Mouse (Mus musculus) monocyte, adult 2 months (primary cell): Measurements from ENCODE around the gene Mgst3.

ENCODE experiments used
- DNase-seq, 2 experiments: peaks; one replicate each; pipeline ENCODE4 v3.0.0; 2022; ENCODE audit warnings: low spot score in 2 of 2, low read depth in 1 of 2

The Mgst3 gene

DNA sequence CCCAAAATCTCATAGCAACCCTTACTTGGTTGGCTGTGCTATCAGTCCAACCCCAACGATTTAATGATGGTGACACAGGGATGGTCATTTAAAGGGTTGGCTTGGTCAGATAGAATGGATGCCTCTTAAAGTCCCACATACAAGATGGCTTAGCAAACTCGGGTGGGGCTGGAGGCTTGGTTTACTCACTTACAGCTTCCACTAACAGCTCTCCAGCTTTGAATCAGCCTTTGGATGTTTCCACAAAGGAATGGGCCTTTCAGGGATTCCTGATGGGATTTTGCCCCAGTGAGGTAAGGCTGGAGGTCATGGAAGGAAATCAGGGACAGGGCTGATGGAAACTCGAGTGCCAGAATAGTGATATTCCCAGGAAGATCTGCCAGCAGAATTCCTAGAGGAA lies 5.8 kb downstream of the Mgst3 start:
- no peak for DNase-seq

- no peak for DNase-seq
These were observed 6.3 kb downstream of the Mgst3 start for GRCm38 (mm10) chr1:167387310-167387709.

DNA sequence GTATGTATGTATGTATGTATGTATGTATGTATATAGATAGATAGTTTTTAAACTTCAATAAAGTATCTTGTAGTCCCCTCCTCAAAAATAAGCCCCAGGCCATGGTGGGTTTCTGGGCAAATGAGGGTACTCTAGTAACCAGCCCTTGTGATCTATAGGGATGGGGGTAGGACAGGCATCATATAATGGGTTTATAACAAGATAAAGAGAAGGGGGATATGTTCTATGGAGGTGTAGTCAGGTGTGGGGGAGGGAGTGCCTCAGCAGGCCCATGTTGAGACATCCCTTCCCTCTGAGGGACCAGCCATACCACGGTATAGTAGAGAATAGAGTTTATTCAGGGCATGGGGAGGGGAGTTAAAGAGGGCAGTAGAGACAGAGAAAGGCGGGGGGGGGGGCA lies 7.2 kb downstream of the Mgst3 start:
- no peak for DNase-seq

GRCm38 (mm10) chr1:167385636-167386035 lies 8.0 kb downstream of the Mgst3 start:
- no peak for DNase-seq

- DNase-seq, result no peak
These were observed 8.4 kb downstream of the Mgst3 start for GRCm38 (mm10) chr1:167385211-167385610.

GRCm38 (mm10) chr1:167384156-167384555 lies 9.5 kb downstream of the Mgst3 start:
- no peak for DNase-seq

GRCm38 (mm10) chr1:167383178-167383577 lies 10.5 kb downstream of the Mgst3 start:
- DNase-seq, result no peak

DNA sequence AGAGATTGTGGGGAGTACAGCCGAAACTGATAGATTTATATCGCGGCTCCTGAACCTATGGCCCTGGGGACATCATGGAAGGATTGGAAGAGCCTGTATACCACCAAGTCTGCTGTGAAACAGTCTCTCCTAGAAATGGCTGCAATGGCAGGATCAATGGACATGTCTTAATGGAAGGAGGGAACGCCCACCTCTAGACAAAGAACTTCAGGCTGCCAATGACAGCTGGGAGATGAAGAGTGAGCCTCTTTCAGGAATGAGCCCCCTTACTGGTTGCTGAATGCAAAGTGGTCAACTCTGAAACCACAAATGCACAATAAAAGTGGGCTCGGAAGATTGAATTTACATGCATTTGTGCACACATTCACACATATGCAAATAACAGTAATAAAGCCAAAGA lies 10.9 kb downstream of the Mgst3 start:
- no peak for DNase-seq

DNA sequence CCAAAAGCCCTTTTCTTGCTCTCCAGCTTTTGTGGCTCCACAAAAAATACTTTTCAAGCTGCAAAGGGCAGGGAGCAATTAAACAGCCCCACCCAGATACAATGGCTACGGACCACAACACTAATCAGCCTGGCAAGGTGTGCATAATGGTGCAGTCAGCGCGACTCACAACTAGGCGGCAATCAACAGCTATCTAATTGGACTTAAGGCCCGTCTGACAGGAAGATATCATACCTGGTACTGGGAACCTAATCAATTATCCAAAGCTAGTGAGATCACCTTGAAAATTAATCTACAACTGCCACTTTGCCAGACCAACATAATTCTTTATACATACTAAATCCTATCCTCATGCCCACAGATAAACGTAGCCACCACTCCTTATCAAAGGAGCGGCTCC lies 11.3 kb downstream of the Mgst3 start:
- no peak for DNase-seq

GRCm38 (mm10) chr1:167381050-167382015 lies 12.3 kb downstream of the Mgst3 start:
- no peak for DNase-seq

- no peak for DNase-seq
These were observed 13.4 kb downstream of the Mgst3 start for GRCm38 (mm10) chr1:167380223-167380622.

GRCm38 (mm10) chr1:167379751-167380150 lies 13.9 kb downstream of the Mgst3 start:
- no peak for DNase-seq

- DNase-seq, result no peak
These were observed 15.6 kb downstream of the Mgst3 start for GRCm38 (mm10) chr1:167378019-167378418.

DNA sequence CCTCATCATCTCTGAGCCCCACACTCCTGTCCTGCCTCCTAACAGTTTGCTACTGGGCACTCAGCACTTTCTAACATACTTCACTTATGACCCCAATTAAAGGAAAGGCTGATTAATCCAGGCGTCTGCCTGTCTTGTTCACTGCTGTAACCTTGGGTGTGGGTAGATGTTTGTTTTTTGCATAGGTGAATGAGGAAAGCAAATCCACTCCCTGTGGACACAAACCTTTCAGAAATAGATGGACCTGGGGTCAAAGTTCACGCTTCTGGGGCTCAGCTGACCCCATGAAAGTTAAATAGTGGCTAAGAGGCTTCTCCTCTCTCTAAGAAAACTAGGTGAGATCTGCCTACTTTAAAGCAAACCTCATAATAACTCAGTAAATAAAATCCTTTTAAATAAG lies 18.7 kb downstream of the Mgst3 start:
- no peak for DNase-seq

DNA sequence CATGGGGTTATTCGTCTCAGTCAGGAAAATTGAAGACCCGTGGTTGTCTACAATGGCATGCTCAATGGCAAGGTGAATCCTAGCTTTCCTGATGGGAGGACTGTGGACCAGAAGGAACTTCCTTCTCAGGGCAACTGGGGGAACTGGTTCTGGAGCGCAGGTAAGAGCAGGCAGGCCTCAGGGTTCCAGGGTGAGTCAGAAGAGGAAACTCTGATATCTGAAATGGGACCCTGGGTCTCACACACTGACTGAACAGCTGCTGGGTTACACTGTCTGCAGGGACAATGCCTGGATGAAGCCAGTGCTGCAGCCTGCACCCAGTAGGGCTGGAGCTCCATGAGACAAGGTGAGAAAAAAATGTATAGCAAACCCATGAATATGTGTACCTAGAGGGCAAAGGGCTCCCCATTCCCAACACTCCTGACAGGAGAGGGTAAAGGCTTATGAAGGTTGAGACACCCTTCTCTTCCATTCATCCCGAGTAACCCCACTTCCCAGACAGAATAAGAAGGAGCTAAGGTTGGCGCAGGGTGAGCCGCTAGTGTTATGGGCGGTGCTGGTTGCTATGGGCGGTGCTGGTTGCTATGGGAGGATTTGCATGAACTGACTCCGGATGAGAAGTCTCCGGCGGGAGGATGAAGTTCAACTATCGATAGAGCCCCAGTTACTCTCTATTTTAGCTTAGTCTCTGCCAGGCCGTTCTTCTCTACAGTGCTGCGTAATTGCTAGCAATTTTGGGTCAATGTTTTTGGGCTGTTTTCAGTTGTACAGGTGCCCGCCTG lies 19.4 kb downstream of the Mgst3 start:
- no peak for DNase-seq

- DNase-seq, result no peak
These were observed 20.9 kb downstream of the Mgst3 start for GRCm38 (mm10) chr1:167372739-167373138.

- peak; percentile 48 to 81 for DNase-seq
These were observed 23.7 kb downstream of the Mgst3 start for GRCm38 (mm10) chr1:167369905-167370304.

GRCm38 (mm10) chr1:167368513-167368912 lies 25.1 kb downstream of the Mgst3 start:
- no peak for DNase-seq

DNA sequence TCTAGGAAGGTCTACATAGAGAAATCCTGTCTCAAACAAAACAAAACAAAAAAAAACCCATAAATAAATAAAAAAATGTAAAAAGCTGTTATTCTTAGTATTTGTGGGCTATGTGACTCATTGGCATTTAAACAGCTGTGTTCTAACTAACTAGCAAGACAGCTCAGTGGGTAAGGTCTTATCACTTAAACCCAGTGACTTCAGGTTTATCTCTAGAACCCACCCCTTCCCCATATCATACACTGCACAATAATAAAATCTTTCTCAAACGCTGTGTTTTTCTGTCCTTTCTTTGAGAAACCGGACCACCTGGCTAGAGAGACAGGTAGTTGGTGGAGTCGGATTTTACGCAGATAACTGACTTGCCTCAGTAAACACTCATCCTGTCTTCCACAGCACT lies 25.6 kb downstream of the Mgst3 start:
- DNase-seq, result no peak

DNA sequence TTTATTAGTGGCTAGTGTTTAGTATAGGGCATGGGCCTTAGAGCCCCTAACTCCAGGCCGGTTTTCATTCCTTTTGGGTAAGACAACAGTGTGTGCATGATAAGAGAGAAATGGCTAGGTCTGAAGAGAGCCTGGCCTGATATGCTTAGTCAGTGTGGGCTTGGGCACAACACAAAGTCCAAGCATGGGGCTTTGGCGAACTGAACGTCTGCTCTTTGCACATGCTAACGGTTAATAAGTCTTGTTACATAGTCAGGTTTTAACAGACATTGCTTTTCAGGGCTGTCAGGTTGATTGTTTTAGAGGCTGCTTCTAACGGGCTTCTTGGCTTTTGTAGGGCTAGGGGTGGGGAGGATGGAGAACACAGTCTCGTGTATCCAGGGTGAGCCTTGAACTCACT lies 27.0 kb downstream of the Mgst3 start:
- DNase-seq, result no peak

DNA sequence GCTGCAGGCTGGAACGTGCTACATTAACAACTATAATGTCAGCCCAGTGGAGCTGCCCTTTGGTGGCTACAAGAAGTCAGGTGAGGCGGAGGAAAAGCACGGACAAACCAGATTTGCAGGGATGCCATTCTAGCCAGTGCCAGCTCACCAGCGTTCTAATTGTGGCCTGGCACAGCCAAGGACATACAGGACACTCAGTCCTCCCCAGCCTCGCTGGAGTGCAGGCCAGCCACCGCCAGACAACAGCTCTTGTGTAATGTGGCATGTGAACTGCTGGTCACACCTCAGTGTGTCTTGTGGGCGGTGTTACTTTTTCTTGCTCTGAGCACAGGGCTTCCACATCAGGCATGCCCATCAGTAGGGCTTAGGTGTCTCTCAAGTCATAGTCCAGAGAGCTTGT lies 27.8 kb downstream of the Mgst3 start:
- DNase-seq, result no peak

GRCm38 (mm10) chr1:167363322-167363721 lies 30.3 kb downstream of the Mgst3 start:
- DNase-seq, result no peak
